Mouse (Mus musculus) small intestine, adult 2 months (tissue): ENCODE measurements around the gene Gm20388.

Experiments
- CTCF ChIP-seq: fragments of 200-500 bp; IDR thresholded peaks from 2 replicates; pipeline ENCODE4 v1.5.1; 2012; ENCODE audit warnings: low read depth, mild to moderate bottlenecking, control low read depth, inconsistent platforms, low read length, moderate library complexity, mixed read lengths; ENCODE audit not compliant: insufficient replicate concordance, insufficient read length; ENCODE audit errors: extremely low read depth
- POLR2A ChIP-seq: fragments of 200-500 bp; IDR thresholded peaks from 2 replicates; pipeline ENCODE4 v1.6.1; 2012; ENCODE audit warnings: low read depth, mild to moderate bottlenecking, control low read depth, inconsistent platforms, low read length, moderate library complexity

DNA sequence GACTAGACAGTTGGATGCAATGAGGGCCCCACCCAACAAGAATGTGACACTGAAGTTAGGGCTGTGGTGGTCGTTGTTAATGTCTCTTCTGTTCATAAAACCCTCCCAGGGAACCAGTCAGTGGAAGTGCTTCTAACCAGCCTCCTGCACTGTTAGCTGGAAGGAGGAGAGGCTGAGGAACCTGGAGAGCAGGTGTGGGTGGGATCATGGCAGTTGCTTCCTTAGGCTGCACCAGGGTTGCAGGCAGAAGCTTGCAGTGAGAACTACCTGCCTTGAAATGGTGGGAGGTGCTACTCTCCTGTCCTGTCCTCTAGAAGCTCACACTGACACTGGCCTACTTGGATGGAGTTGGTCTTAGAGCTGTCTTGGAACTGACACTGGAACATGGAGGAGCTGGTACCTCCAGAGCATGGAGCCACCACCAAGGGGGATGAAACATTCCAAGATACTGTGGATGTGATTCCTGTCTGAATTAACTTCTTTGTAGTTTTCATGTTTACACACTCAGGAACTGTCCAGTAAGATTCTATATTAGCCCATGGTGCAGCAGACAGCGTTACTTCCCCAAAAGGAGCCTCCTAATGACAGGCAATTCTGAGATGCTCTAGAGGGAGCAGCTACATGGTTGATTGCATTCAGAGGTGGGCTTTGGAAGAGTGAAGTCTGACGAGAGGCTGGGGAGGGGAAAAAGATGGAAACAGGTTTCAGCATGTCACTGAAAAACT lies 2043.3 kb downstream of the Gm20388 start:
- TF ChIP-seq CTCF (no peak), POLR2A (no peak)
